Mouse (Mus musculus): ENCODE results near the gene Pgm3. TPM values are rescaled to one million over a fixed set of nuclear protein-coding genes. Genes with fewer than 3 reads are reported as not detected.

Pgm3 gene
- polyA plus RNA-seq, 1 experiment from 2014 or later: 21.6 TPM

DNA sequence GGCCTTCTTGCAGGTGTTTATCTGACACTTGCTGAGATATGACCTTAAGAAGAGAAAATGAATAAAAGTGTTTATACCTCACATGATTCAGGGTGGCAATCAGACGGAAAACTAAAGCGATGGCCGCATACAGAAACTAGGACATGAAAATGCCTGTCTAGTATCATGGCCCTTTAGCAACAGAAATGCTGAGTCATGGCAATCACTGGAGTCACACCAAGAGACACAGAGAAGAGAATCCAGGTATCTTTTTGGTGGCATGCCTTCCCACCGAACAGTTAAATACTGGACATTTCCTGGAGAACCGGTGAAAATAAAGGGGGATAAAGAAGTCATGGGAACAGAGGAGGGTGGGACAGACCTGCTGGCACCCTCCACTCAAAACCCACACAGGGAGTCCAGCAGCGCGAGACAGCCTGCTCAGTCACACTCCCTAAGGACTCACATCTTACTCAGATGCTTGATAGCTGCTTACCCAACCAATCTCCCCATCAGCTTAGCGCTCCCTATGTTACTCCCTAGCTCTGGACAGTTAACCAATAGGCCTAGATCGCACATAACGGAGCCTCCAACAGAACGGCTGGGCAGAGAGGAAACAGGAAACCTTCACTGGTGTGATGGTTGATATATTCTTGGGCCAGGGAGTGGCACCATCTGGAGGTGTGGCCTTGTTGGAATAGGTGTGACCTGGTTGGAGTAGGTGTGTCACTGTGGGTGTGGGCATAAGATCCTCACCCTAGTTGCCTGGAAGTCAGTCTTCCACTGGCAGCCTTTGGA is 15.6 kb upstream of the Pgm3 start:
- no peaks in the 10 kb centered on the region for H3K4me1 ChIP-seq
- H3K9ac ChIP-seq: no peak overlapping the region
- WGBS: 88% methylated on average over 11 of the region's 11 CpGs
- H3K36me3 ChIP-seq: peaks cover 40% of the 10 kb centered on the region
- no peak for ATAC-seq (ENCODE audit: extremely low read depth, insufficient number of reproducible peaks, low FRiP score, low TSS enrichment)
- H3K27ac ChIP-seq (replicated peaks): no peak overlapping the region
- no peak overlapping the region for H3K4me2 ChIP-seq
- no peak overlapping the region for H3K4me3 ChIP-seq
- H3K27me3 ChIP-seq (replicated peaks): no peaks in the 10 kb centered on the region
- H3K9me3 ChIP-seq: peaks cover 4% of the 10 kb centered on the region; the same call in 1 of the 2 replicates

DNA sequence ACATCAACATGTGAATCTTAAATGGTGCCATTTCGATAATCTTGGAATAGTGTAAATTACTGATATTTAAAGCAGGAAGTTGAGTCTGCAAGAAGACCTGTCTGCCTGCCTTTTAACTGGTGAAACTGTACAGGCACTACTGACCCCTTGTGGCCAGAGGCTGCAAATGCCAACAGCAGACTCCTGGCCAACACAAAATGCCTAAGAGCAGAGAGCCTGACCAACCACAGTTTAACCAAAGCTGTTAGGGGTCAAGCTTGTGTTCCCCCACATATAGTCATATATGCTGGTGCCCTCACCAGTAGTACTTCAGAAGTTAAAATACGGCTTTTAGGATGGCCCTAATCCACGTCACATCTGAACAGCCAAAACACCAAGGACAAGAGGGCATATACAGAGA is 12.1 kb upstream of the Pgm3 start:
- Histone ChIP-seq H3K36me3 (peaks cover 37% of the 10 kb centered on the region), H3K9me3 (no peaks in the 10 kb centered on the region), H3K4me3 (no peak overlapping the region), H3K27me3 (replicated peaks) (no peaks in the 10 kb centered on the region), H3K27ac (replicated peaks) (no peak overlapping the region), H3K4me2 (no peak overlapping the region), H3K9ac (no peak overlapping the region), H3K4me1 (0 out of 2 replicates have a peak, but pooled peaks cover 6% of the 10 kb centered on the region)
- 51% methylated on average over 3 of the region's 3 CpGs for WGBS
- ATAC-seq (ENCODE audit: extremely low read depth, insufficient number of reproducible peaks, low FRiP score, low TSS enrichment): no peak

DNA sequence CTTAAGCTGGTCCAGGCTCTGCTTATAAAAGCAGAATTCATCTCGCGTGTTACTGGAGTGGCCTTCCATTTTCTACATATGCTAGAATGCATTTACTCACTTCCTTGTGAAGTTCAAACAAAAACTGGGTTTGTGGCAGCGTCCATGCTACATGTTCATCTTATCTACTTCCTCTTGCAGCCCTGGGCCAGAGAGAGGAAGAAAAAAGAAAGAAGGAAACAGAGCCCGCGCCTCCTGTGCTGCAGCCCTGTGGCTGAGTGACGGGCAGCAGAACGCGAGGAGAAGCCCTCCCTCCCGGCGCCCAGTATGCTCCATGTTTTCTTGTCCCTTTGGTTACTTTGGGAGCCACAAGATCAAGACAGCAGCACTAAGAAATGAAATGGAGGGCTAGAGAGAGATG is 8.0 kb upstream of the Pgm3 start:
- no peak for ATAC-seq (ENCODE audit: extremely low read depth, insufficient number of reproducible peaks, low FRiP score, low TSS enrichment)
- peak overlapping the region; percentile 36; the same call in 1 of the 2 replicates for H3K27ac ChIP-seq (replicated peaks)

DNA sequence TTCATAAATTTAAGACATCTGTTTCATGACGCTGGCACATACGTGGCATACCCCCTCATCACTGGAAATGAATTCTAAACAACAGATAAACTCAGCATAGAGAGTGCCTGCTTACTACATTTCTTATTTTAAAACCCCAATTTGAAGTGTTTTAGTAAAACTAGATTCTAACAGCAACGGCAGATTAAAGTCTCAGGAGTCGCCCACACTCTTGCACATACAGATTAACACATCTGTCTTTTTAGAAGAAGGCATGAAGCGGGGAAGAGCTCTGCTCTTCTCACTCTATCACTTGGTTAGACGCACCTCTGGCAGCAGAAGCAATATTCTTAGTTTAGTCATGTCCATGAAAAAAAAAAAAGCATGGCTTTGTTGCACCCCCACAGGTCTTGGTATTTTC is 3.5 kb upstream of the Pgm3 start:
- no peaks in the 10 kb centered on the region for H3K27me3 ChIP-seq (replicated peaks)
- H3K4me3 ChIP-seq: no peak overlapping the region
- H3K9ac ChIP-seq: no peak overlapping the region
- H3K27ac ChIP-seq (replicated peaks): no peak overlapping the region
- ATAC-seq (ENCODE audit: extremely low read depth, insufficient number of reproducible peaks, low FRiP score, low TSS enrichment): no peak
- no peaks in the 10 kb centered on the region for H3K9me3 ChIP-seq
- peaks cover 21% of the 10 kb centered on the region for H3K4me1 ChIP-seq
- WGBS: 80% methylated on average over 6 of the region's 6 CpGs
- H3K36me3 ChIP-seq: peaks cover 13% of the 10 kb centered on the region
- no peak overlapping the region for H3K4me2 ChIP-seq

More for the DNA sequence above, 8.0 kb upstream of the Pgm3 start:
- no peak overlapping the region for H3K4me3 ChIP-seq
- no peak overlapping the region for H3K9ac ChIP-seq
- peaks cover 21% of the 10 kb centered on the region for H3K36me3 ChIP-seq
- no peaks in the 10 kb centered on the region for H3K27me3 ChIP-seq (replicated peaks)
- 0 out of 2 replicates have a peak overlapping the region, but pooled peaks have one; percentile 13 for H3K4me2 ChIP-seq
- 68% methylated on average over 10 of the region's 10 CpGs for whole genome bisulfite sequencing
- no peaks in the 10 kb centered on the region for H3K9me3 ChIP-seq
- H3K4me1 ChIP-seq: 0 out of 2 replicates have a peak, but pooled peaks cover 6% of the 10 kb centered on the region

DNA sequence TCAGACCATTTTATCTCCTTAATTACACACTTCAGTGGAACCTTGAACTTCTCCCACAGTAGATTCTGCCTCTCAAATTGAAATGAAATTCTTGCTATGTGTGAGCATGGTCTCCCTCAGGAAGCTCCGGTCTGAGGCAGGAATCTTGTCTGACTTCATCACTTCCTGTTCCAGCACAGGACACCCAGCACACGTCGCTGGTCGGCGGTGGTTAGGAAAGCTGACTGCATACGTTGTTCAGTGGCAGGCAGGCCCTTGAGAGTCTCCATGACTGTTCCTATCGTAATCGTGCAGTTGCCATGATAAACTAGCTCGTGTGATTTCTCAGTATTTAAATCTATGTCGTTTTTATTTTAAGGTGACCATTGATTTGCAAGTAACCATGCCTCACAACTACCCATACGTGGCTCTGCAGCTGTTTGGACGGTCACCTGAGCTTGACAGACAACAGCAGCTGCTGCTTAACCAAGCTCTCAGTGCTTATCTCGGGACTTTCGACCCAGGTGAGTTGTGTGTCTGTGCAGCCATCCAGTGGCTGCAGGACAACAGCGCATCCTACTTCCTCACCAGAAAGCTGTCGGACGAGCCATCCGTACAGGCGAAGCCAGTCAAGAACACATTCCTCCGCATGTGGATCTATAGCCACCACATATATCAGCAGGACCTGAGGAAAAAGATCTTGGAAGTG is 2.1 kb upstream of the Pgm3 start:
- H3K4me1 ChIP-seq: peaks cover 22% of the 10 kb centered on the region
- H3K9me3 ChIP-seq: no peaks in the 10 kb centered on the region
- H3K4me2 ChIP-seq: no peak overlapping the region
- H3K4me3 ChIP-seq: no peak overlapping the region
- 0 out of 2 replicates have a peak overlapping the region, but pooled peaks have one; percentile 8 for H3K27ac ChIP-seq (replicated peaks)
- H3K27me3 ChIP-seq (replicated peaks): no peaks in the 10 kb centered on the region
- H3K36me3 ChIP-seq: peaks cover 15% of the 10 kb centered on the region
- no peak overlapping the region for H3K9ac ChIP-seq
- 60% methylated on average over 20 of the region's 20 CpGs for WGBS
- no peak for ATAC-seq (ENCODE audit: extremely low read depth, insufficient number of reproducible peaks, low FRiP score, low TSS enrichment)

DNA sequence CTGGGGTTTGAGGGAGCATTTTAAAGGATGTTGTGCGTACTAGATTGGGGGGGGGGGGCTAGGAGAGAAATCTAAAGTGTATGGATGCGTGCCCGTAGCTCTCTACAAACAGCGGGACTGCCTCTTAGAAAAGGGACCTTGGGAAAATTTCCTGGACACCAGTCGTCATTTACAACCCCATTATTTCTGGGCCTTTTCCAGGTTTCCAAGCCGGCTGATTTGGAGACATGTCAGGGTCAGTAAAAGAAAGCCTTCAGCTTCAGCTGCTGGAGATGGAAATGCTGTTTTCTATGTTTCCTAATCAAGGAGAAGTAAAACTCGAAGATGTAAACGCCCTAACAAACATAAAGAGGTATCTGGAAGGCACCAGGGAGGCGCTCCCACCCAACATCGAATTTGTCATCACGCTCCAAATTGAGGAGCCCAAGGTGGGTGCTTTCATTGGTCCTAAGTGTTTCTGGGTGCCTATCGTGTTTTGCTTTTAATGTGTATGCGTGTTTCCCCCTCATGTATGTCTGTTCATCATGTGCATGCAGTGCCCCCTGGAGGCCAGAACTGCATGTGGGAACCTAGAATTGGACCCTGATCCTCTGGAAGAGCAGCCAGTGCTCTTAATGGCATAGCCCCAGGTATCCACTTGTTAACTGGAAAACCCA is 1.1 kb upstream of the Pgm3 start:
- Histone ChIP-seq H3K9me3 (no peaks in the 10 kb centered on the region), H3K27ac (replicated peaks) (no peak overlapping the region), H3K9ac (peak overlapping the region; percentile 81), H3K4me1 (peaks cover 22% of the 10 kb centered on the region), H3K4me2 (peak overlapping the region; percentile 100), H3K4me3 (peak overlapping the region; percentile 77), H3K36me3 (peaks cover 16% of the 10 kb centered on the region), H3K27me3 (replicated peaks) (no peaks in the 10 kb centered on the region)
- ATAC-seq (ENCODE audit: extremely low read depth, insufficient number of reproducible peaks, low FRiP score, low TSS enrichment): no peak
- WGBS: 11% methylated on average over 13 of the region's 13 CpGs

DNA sequence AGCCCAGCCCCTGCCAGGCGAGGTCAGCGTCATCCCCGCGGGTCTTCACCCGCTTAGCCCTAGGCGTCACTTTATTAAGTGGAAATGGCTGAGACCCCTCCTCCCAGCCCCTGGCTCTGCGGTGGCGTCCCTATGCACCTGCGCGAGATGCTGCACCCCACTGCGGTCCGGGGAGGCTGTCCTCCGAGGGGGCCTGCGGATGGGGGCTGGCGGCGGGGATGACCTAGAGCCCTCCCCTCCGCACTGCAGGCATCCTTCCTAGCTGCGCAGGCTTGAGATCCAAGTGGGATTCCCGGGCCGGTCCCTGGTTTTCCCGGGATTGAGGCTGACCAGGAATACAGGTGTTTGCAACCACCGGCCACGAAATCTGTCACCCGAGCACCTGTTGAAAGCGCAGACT is 554 bp upstream of the Pgm3 start:
- peaks cover 22% of the 10 kb centered on the region for H3K4me1 ChIP-seq
- peak overlapping the region; percentile 100 for H3K4me2 ChIP-seq
- peaks cover 22% of the 10 kb centered on the region for H3K36me3 ChIP-seq
- H3K9ac ChIP-seq: peak overlapping the region; percentile 81
- 1% methylated on average over 25 of the region's 25 CpGs for WGBS
- H3K27me3 ChIP-seq (replicated peaks): no peaks in the 10 kb centered on the region
- peak; percentile 15; the same call in 1 of the 2 replicates for ATAC-seq (ENCODE audit: extremely low read depth, insufficient number of reproducible peaks, low FRiP score, low TSS enrichment)
- H3K27ac ChIP-seq (replicated peaks): no peak overlapping the region
- peak overlapping the region; percentile 77 for H3K4me3 ChIP-seq
- H3K9me3 ChIP-seq: no peaks in the 10 kb centered on the region

DNA sequence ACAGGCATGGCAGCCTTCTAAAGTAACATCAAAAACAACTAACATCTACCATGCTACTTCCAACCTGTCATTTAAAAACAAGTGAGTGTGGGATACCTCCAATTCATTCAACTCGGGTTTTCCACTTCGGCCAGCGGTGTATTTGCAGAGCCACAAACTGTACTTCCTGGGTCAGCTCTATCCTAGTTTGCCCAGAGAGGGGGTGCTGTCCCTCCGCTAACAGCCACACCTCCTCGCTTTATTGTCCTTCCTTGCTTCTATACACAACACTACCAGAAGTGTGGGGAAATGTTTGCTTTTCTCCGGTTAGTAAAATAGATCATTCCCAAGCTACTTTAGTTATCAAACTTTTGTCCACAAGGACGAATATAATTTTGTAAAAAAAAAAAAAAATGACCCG is 696 bp downstream of the Pgm3 start:
- Histone ChIP-seq H3K9me3 (no peaks in the 10 kb centered on the region), H3K4me1 (peaks cover 22% of the 10 kb centered on the region), H3K27me3 (replicated peaks) (no peaks in the 10 kb centered on the region), H3K27ac (replicated peaks) (peak overlapping the region; percentile 70; the same call in 1 of the 2 replicates), H3K36me3 (peaks cover 35% of the 10 kb centered on the region), H3K9ac (peak overlapping the region; percentile 84), H3K4me3 (peak overlapping the region; percentile 77), H3K4me2 (peak overlapping the region; percentile 100)
- ATAC-seq (ENCODE audit: extremely low read depth, insufficient number of reproducible peaks, low FRiP score, low TSS enrichment): no peak
- WGBS: 11% methylated on average over 8 of the region's 8 CpGs

DNA sequence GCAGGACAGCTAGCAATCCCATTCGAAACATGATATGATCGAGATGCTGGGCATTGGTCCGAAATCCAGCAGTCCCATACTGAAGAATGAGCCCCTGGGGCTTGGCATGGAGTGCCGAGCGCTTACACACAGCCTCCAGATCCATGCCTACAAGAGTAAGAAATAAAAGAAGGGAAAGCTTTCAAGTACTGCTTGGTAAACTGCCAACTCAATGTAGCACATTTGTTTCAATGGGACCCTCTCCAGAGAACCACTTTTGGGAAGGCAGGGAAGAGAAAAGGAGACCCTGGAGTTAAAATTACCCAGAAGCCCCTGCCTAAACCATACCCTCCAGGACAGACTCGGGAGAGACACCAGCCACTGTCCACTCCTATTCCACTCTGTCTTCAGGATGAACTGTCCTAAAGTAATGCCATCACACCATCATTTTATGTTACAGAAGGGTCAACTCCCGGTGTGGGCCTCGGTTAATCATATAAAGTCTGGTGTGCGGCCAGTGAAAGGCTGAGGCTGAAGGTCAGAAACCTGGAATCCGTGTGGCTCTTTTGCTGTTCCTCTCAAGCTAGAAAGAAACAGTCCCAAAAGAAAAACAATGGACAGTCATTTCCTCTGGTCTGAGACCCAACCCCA is 1.3 kb downstream of the Pgm3 start:
- Histone ChIP-seq H3K27me3 (replicated peaks) (no peaks in the 10 kb centered on the region), H3K9me3 (no peaks in the 10 kb centered on the region), H3K4me1 (peaks cover 22% of the 10 kb centered on the region), H3K4me3 (peak overlapping the region; percentile 77), H3K36me3 (peaks cover 40% of the 10 kb centered on the region), H3K4me2 (peak overlapping the region; percentile 100), H3K9ac (peak overlapping the region; percentile 84), H3K27ac (replicated peaks) (no peak overlapping the region)
- WGBS: 79% methylated on average over 10 of the region's 10 CpGs
- no peak for ATAC-seq (ENCODE audit: extremely low read depth, insufficient number of reproducible peaks, low FRiP score, low TSS enrichment)

DNA sequence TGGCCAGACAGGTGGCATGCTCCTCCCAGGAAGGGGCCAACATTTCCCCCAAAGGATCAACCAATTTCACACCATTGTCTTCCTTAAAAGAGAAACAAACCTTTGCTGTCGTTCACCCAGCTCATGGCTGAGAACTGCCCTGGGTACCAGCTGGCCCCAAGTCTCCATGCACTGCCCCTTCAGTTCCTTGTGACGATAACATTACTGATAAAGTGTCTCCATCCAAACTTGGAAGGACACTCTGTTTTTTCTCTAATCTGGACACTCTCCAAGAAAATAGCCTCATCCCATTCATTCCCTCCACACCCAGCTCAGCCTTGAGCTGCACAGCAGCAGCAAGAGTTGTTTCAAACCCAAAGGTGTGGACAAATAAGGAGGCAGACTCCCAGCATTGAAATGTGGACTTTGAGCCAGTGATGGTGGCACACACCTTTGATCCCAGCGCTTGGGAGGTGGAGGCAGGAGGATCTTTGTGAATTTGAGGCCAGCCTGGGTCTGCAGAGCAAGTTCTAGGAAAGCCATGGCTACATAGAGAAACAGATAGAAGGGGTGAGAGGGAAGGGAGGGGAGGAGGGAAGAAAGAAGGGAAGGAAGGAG is 2.2 kb downstream of the Pgm3 start:
- no peak overlapping the region for H3K9ac ChIP-seq
- H3K27ac ChIP-seq (replicated peaks): no peak overlapping the region
- no peak overlapping the region for H3K4me2 ChIP-seq
- H3K9me3 ChIP-seq: no peaks in the 10 kb centered on the region
- no peaks in the 10 kb centered on the region for H3K27me3 ChIP-seq (replicated peaks)
- 75% methylated on average over 3 of the region's 3 CpGs for WGBS
- H3K4me1 ChIP-seq: peaks cover 22% of the 10 kb centered on the region
- ATAC-seq (ENCODE audit: extremely low read depth, insufficient number of reproducible peaks, low FRiP score, low TSS enrichment): no peak
- no peak overlapping the region for H3K4me3 ChIP-seq
- peaks cover 50% of the 10 kb centered on the region for H3K36me3 ChIP-seq
